Mouse (Mus musculus) frontal cortex, postnatal 36 days (tissue): ENCODE results near the gene Ptpn4.
A peak's percentile ranks its signal among the peaks of the same experiment; 100 is the strongest.

Experiments used
- DNase-seq, 2 experiments: peaks; one replicate each; pipeline ENCODE4 v3.0.0; 2022; ENCODE audit warnings: low spot score in 2 of 2

Gene Ptpn4

DNA sequence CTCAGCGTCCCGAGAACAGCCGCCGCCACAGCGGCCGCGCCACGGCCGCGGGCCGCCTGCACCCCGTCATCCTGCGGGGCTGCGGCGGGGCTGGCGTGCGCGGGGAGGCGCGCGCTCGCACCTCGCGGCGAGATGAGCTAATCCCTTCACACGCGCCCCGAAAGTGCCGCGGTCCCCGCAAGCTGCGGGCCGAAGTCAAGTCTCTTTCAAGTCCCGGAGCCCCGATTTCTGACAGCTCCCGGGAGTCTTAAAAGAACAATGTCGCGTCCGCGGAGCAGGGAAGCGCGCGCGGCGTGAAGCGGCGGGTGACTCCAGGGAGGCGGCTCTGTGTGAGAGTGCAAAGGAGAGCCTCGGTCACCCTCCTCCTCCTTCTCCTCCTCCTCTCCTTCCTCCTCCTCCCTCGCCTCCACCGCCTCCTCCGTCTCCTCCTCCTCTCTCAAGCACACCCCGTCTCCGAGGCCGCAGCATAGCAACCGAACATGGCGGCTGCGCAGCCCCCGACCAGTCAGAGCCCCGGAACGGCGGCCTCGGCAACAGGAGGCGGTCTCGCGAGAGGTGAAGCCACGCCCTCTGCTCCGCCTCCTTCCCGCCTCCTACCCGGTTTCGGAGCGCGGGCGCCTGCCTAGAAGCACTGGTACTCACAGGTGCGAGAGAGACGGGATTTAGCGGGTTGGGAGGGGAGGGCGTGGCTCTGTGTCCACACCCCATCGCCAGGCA is at the start of gene Ptpn4:
TSS of gene Ptpn4 (minus strand) at position 579 of the 717 bp plus-strand sequence.
- DNase-seq = peak; percentile 97 to 98

DNA sequence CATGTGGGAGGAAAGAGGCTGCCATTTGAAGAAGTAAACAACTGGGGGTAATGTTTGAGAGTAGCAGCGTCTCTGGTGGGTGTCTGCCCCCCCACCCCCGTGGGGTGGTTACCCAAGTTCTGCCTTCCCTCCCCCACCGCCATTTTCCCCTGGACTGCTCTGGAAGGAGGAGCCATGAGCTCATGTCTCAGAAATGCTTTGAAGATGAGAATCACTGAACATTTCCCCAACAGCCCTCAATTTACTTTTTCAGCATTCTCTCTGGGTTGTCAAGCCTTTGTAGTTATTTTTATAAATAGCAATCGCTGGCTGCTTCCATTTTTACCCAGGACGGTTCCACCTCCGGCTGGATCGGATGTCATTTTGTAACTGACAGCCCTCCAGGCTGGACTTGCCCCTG is 48.9 kb upstream of the Ptpn4 start:
- no peak for DNase-seq

DNA sequence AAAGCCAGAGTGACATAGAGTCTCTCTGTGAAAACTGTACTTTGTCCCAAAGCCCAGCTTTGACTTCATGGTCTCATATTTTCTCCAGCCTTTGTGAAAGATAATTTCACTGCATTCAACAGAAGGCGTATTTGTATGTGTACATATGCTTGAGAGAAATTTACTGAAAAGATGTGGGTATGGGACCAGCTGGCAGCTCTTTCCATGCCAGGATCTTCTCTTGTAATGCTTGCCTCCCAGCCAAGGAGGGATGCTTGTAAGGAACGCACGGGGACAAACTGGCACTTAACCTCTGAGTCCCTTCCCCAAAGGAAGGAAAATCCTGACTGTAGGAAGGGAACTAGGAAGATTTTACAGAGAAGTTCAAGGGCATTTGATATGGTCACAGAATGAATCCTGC is 46.9 kb upstream of the Ptpn4 start:
- peak in 1 of 2 experiments; percentile 65 for DNase-seq

DNA sequence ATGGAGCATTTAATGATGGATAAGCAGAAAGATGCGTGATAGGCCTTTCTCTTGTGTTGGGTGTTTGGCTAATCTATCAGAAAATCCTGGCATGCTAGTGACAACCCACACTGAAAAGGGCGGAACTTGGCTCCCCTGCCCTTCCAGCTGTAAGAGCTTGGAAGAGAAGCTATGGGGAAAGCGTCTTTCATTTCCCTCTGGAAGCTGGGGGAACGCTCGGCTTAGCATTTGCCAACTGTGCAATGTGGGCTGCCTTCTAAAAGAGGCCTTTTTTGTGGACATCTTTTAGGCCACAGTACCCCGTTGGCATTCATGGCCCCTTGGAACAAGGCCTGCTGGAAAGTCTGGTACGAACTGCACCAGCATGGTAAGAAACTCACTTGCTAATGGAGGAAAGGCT is 41.5 kb upstream of the Ptpn4 start:
- DNase-seq = peak; percentile 55 to 70

DNA sequence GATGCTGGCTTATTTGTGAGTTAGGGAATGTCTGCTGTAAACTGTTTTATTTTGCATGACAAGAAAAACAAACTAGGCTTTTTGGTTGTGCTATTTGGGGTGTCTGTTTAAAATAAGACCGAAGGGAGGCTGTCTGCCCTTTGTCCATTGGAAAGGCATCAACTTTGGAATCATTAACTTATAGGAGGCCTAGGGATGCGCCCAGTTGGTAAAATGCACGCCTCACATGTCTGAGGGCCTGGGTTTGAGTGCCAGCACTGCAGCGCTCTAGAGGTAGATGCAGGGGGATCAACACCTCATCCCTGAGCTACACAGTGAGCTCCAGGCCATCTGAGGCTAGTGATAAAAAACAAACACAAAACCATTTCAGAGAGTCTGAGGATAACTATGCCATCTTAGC is 40.1 kb upstream of the Ptpn4 start:
- no peak for DNase-seq

DNA sequence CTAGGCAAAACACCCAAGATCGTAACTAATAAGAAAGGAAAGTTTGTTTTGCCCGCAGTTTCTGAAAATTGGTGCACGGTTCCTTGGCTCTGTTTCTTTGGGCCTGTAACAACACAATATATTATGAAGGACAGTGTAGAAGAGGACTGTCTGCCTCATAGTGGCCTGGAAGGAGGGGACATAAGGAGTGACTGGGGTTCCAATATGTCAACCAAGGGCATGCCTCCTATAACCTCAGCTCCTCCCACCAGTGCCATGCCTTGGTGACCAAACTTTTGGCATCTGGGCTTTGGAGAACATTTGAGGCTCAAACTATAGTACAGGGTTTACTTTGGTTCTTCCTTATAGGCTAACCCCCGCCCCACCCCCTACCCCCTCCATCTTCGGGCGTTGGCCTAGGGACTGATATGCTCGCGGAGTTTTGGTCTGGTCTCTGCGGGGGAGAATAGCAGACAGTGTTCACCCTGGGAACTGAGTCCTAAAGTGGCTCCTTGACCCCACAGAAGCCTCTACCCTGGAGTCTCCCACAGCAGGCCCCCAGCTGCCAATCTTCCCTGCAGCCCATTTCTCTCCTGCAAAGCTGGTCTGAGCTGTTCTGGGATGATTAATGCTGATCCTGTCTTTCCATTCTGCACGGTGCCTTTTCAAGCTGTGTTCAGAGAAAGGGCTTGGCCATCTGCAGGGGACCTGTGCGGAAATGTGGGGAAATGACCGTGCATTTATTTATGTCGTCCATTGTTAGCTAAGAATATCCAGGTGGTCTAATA is 31.2 kb upstream of the Ptpn4 start:
- DNase-seq = no peak

DNA sequence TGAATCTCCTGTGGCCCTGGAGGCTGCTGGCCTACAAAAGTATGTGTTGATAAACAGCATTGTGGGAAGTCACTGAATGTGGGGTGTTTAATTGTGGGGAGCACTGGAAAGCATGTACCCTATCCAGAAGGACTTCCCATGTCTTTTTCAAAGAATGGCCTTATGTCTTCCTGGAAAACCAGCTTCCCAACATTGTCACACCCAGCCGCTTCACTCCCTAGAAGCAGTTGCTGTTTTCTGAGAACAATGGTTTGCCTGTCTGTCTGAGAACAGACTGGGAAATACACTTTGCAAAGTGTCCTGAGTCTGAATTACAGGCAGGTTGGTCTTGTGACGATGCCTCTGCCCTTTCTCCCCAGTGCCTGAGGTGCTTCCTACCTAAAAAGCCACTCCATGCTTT is 29.9 kb upstream of the Ptpn4 start:
- DNase-seq = no peak

DNA sequence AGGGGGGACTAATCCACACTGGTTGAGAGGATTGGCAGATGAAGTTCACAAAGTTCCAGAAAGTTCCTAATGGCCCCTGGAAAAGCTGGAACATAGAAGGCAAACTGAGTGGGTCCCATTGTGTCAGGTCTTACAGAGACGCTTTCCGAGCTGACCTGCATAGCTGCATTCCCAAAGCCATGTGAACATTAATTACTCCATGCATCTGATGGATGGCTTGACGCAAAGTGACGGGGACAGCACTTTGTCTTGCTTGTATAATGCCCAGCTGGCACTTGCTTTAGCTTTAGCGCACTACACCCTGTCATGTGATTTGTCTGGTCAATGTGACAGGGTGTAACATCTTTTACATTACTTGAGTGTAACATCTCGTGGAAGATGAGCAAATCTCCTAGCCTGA is 27.9 kb upstream of the Ptpn4 start:
- DNase-seq = no peak

DNA sequence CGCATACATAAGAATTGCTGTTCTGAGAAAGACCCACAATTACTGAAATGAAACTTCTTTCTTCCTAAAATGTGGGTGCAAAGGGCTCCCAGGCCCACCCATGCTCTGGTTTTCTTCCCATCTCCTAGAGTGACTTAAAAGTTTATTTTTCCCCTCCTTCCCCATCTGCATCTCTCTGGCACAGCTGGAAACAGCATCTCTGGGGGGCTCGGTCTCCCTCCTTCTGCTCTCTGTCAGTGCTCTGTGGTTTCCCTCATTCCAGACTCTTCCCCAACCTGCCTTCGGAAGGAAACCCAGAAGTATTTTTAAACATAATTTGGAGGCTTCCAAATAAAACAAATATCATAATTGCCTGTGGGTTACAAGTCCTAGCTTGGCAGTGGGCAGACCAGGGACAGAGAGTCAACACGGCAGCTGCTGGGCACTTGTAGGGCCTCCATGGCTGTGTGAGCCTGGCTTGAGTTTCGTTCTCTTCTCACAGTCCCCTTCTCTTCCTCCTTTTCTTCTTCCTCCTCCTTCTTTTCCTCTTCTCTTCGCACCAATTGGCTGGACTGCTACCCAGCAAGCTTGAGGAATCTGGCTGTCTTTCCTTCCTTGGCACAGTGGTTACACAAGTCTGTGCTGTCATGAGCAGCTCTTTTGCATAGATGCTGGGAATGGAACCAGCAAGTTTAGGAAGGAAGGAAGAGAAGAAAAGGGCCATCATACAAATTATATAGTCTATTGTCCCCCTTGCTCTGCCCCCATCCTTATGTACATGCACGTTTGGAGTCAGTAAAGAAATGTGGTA is 26.3 kb upstream of the Ptpn4 start:
- peak in 1 of 2 experiments; percentile 25 for DNase-seq

DNA sequence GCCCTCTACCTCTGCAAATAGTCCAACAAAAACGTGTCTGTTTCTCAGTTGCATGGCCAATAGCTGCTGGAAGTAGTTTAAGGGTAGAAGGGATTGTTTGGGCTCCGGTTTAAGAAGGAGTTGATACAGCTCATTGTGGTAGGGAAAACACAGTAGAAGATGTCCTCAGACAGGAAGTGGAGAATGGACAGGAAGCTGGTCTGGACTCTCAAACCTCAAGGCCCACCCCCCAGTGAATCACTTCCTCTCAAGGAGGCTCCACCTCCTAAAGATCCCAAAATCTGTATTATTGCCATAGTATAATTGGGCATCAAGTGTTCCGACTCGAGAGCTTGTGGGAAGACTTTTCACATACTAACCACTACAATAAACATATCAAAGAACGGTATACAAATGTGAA is 22.2 kb upstream of the Ptpn4 start:
- DNase-seq = no peak

DNA sequence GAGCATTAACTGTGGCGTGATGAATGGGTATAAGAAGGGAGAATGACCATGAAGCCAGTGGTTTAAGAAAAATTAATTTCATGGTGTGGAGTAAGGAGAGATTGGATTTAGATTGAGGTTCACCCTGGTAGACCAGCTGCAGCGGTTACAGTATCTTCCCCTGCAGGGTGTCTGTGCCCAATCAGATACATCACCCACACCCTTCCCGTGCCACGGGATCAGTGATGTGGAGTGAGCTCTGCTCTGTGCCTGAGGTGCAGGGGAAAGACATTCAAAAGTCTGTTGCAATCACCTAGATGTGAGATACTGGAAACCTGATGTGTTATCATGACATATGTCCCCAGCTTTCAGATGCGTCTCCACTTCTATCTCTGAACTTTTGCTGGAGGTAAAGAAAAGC is 15.6 kb upstream of the Ptpn4 start:
- DNase-seq = no peak

DNA sequence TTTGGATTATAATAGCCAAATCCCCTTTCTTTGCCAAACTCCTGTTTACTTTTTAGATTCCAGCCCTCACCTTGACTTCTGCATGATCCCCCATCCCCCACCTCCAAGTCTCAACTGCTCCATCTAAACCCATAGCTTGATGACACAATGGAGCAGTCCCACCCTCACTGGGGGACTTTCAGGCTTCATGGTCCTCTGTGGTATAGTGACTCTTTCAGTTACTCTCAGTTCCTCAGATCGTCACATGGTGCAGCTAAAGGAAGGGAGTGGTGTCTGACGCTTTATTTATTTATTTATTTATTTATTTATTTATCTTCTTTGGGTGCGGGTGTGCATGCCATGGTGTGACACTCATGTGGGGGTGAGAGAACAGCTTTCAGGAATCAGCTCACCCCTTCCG is 14.9 kb upstream of the Ptpn4 start:
- DNase-seq = no peak

DNA sequence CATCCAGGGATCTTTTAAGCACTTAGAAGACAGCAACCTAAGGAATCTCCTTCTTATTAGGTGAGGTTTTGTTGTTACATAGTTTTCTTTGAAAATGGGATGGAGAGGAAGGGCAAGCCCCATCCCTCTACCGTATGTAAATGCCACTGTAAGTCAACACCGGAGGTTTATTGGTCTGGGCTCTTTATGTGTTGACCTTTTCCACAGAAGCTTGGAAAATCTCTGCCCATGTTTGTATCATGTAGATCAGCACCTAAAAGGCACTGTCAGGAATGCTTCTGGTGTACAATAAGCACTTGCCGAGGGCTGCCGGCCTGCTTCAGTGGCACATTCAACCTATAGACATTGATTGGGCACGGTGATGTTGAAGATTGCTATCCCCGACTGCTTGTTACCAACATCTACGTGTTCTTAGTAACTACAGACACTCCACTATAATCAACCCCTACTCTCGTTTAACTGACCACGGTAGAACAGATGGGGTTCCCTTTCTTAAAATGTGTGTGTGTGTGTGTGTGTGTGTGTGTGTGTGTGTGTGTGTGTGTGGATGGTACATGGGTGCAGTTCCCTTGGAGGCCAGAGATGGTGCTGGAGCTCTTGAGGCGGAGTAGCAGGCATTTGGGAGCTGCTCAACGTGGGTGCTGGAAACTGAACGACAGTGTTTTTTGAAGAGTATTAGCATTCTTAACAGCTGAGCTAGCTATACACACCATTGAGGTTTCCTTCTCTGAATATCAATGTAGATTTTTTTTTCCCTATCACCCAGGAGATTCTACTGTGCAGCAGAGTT is 11.9 kb upstream of the Ptpn4 start:
- DNase-seq = no peak

DNA sequence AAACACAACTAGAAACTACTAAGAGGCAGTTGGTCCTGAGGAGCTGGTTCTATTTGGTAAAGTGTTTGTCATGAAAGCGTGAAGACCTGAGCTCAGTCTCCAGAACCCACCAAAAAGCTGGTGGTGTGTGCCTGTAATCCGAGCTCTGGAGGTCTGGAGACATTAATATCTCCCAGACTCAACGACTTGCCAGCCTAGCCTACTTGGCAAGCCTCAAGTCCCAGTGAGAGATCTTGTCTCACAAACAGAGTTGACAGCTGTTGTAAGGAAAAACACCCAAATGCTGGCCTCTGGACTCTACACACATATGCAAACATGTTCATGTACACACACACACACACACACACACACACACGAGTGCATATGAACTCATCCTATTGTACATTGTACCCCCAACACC is 7.9 kb upstream of the Ptpn4 start:
- DNase-seq = no peak

DNA sequence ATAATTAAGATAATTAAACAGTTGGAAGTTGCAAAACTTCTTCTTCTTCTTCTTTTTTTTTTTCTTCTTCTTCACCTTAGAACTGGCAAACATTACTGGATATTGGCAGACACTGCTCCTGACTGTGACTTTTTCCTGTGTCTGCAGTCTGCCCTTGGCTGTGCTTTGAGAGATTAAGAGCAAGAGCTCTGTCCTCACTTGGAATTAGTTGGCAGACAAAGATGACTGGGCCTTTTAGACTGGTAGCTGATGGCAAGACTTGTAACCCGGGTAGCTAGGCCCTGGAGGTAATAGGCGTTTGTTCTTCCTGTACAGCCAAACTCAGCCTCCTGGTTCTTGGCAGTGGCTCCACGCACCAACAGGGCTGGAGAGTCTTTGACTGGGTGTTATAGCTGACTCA is 5.7 kb upstream of the Ptpn4 start:
- DNase-seq = no peak

DNA sequence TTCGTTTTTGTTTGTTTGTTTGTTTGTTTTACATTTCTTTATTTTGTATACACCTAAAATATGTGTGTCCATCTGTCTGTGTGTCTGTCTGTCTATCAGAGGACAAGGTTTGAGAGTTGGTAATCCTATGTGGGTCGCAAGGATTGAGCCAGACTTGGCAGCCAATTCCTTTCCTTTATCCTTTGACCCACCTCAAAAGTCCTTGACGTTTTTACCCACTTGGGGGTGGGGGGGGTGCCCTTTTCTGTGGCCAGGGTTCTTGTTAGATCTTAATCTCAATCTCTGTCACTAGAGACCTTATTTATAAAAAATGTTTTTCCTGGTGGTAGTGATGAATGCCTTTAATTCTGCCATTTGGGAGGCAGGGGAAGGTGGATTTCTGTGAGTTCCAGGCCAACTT is 828 bp upstream of the Ptpn4 start:
- DNase-seq = no peak

DNA sequence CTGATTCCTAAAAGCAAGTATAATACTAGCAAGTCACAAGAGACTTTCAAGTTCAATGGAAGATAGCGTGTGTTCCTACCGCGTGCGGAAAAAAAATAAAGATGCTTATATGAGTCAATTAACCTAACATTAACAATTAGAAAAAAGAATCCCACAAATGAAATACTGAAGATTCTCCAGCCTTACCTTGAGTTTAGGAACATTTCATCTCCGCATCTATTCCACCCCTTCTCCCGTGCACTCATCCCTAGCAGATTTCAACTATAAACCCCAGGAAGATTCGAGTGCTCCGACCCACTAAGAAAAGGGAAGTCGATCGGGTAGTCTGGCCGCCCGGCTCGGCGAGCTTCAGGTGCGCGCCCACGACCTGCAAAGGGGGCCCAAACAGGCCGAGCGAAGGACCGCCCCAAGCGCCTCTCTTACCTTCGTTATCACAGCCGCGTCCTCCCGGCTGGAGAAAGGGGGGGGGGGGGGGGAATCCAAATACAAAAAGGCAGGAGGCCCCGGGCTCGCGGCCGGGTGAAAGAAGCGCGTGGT is 866 bp downstream of the Ptpn4 start:
- peak; percentile 27 to 29 for DNase-seq

DNA sequence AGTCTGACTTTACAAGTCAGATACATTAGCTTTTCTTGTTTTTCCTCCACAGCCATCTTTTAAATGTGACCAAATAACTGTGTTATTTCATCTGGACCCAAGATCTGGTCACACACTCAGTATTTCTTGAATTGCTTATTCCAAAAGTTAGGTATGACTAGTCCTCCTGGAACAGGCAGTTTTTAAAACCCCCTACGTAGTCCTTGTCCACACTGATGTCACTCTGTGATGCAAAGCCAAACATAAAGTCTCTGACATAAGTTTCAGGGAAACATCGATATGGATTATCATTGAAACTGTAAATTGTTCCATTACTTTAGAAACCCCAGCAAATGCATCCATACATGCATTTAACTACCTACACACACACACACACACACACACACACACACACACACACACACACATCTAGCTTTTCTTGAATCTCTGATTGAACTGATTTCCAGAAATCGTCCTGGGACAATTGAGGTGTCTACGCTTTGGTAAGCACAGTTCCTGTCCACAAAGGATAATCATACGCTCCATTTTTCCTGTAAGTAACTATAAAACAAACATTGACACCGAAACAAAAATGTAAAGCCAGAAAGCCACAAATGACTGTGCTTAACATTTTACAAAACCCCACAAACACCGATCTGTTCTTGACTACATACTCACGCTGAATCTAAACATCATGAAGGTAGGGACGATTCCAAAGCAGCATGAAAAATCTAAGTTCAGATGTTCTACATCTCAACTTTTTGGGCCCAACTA is 1.5 kb downstream of the Ptpn4 start:
- no peak for DNase-seq

DNA sequence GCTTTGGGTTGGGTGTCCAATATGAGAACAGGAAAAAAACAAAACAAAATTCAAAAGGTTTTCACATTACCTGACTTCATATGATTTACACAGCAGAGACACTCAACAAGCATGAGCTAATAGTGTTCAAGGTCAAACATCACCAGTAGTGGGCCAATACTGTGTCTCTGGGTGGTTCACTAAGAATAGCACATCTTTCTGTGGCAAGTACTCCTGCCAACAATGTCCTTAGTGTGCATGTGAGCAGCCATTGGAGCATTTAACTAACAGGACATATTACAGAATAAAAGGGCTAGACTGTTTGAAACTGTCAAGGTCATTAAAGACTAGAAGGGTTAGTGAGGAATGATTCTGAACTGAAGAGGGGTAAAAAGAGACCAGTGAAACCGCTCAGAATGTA is 9.3 kb downstream of the Ptpn4 start:
- DNase-seq = no peak

DNA sequence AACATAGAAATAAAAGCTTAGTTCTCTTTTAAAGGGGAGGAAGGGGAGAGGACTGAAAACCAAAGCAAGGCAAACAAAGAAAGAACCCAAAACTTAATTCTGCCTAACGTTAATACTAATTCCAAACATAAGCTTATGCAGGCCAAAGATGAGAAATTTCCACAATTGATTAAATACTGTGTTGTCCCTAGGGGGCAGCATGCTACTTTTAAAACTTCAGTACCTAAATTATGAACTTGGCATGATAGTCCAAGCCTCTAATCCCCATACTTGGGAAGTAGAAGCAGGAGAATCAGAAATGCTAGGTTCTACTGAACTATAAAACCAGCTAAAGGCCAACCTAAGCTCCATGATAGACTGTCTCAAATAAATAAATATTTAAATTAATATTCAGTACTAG is 18.7 kb downstream of the Ptpn4 start:
- DNase-seq = peak in 1 of 2 experiments; percentile 35

DNA sequence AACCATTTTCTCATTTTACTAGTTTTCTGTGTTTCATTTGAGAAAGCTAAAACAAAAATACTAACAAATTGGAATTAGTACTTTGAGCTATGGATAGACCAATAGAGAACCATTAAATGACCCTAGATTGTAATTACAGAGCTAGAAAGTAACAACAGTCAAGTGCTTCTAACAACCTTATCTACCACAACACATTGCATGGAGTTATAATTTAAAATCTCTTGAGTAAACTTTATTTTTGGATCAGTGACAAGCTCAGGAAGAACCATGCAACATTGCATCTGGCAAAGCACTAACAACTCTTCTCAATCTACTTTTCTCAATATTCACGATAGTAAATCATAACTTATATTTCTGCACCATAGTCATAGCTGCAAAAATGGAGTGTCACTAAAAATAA is 29.7 kb downstream of the Ptpn4 start:
- DNase-seq = no peak
